Mouse (Mus musculus): Measurements from ENCODE around the gene Zfp609.
"Not testable (repeated sequence)": the region's sequence is repeated elsewhere in the genome, so short reads cannot be mapped to it uniquely, and the experiment has no call there.

Gene Zfp609

GRCm38 (mm10) chr9:65811784-65812183 lies 15.6 kb downstream of the Zfp609 start:
- DNase-seq = no peak

- DNase-seq = no peak
Observed at GRCm38 (mm10) chr9:65807818-65808217, 19.5 kb downstream of the Zfp609 start.

- DNase-seq = no peak
Observed at GRCm38 (mm10) chr9:65807251-65807650, 20.1 kb downstream of the Zfp609 start.

DNA sequence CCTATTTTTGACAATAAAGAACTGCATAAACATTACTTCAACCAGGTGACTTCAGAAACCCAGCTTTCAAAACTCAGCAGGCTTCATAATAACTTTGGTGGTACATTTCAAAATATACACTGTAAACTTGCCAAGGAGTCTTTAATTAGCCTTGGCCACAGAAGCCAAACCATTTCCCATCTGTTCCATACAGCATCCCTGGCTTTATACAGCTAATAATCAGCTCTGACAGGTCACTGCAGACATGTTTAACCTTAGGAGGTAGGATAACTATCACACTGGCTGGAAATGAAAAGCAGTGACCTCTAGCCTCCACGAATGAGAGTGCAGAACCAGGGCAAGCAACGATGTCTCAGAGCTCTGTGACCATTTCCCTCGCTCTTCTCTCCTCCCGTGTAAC lies 27.6 kb downstream of the Zfp609 start:
- DNase-seq = no peak

GRCm38 (mm10) chr9:65795651-65796050 lies 31.7 kb downstream of the Zfp609 start:
- DNase-seq = no peak

- DNase-seq = no peak
Observed at GRCm38 (mm10) chr9:65794313-65794712, 33.1 kb downstream of the Zfp609 start.

DNA sequence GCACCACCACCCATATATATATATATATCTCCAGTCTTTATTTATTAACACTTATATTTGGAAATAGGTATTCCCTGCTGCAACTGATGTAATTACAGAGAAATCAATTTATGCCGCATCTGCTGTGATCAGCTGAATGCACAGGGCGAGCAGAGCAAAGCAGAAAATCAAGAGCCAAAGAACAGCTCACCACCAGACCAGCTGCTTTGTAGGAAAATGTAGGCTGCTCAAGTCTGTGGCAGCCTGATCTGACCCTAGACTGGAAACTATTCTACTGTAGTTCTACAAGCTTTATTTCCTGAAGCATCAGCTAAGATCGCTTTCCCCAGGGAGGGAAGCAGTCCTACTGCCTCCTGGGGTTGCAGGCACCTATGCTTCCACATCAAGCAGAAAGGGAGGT lies 33.9 kb downstream of the Zfp609 start:
- DNase-seq = no peak

- DNase-seq = no peak
Observed at GRCm38 (mm10) chr9:65793086-65793485, 34.3 kb downstream of the Zfp609 start.

GRCm38 (mm10) chr9:65791846-65792245 lies 35.5 kb downstream of the Zfp609 start:
- no peak for DNase-seq

GRCm38 (mm10) chr9:65791106-65791505 lies 36.3 kb downstream of the Zfp609 start:
- DNase-seq = no peak

DNA sequence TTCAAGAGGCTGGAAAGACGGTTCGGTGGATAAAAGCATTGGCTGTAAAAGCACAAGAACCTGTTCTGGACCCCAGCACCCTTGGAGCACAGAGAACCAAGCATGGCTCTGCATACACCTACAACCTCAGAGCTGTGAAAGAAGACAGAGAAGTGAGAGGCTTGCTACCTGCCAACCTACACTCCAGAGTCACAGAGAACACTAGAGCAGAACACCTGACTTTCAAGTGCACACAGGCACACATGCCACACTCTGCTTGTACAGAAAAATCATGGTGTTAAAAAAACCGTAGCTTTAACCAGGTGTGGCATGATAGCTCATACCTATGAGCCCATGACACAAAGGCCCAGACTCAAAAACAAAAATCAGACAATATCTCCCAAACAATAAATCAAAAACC lies 37.6 kb downstream of the Zfp609 start:
- DNase-seq = no peak

DNA sequence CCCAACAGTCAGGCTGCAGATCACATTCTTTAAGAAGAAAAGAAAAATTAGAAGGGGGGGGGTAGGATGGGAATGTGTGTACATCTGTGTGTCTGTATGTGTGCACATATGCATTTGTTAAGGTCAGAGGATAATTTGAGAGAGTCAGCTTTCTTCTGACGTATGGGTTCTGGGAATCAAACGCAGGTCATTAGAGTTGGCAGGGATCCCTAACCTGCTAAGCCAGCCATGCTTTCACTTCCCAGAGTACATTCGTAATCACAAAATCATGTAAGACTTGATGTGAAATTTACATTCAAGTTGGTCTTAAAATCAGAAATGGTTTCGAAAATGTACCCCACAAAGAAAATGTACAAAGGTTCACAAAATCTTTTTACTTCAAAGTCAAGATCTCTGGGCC lies 38.8 kb downstream of the Zfp609 start:
- no peak for DNase-seq

GRCm38 (mm10) chr9:65787829-65788344 lies 39.5 kb downstream of the Zfp609 start:
- no peak for DNase-seq

DNA sequence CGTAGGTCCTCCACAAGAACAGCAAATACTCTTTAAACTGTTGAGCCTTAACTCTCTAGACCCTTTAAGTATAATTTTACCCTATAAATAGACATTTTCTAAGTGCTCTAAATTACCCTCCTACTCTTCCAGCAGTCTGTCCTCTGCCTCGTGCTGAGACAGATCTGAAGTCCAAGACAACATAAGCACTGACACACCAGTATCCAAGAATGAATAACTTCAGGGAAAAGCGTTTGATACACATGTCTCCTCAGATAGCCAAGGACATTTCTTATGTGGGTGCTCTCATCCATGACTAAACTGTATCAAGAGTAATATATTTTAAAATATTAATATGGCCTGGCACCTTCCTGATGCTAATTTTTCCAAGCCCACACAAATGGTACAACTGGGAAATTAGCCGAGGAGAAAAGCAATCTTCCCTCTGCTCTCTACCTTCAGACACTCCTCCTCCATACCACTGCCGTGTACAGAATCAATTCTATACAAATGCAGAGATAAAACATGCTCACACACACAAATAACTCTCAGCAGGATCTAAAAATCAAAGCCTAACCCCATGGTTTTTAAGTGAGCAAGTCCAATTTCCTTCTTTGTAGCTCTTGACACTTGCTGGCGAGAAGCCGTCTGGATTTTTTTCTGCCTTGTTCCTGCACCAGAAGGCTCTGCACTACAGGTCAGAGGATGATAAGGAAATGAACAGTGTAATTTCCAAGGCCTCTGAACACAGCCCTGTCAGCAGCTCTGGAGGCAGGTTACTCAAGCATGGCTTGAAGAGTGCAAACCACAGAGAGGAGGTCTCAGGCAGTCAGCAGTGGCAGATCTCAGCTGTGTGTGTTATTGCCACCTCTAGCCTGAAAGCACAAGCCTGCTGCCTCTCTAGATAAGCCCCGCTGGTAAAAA lies 40.2 kb downstream of the Zfp609 start:
- peak; percentile 57 for DNase-seq

GRCm38 (mm10) chr9:65785772-65786368 lies 41.5 kb downstream of the Zfp609 start:
- peak; percentile 73 for DNase-seq

DNA sequence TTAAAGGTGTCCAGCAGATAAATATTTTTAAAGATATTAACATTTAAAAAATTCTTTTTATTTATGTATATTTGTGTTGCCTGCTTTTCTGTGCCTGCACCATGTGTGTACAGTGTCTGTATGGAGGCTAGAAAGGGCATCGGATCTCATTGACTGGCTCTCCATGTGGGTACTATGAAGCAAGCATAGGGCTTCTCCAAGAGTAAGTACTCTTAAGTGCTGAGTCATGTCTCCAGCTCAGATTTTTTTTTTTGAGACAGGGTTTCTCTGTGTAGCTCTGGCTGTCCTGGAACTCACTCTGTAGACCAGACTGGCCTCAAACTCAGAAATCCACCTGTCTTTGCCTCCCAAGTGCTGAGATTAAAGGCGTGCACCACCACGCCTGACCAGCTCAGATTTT lies 47.7 kb downstream of the Zfp609 start:
- DNase-seq = not testable (repeated sequence)

DNA sequence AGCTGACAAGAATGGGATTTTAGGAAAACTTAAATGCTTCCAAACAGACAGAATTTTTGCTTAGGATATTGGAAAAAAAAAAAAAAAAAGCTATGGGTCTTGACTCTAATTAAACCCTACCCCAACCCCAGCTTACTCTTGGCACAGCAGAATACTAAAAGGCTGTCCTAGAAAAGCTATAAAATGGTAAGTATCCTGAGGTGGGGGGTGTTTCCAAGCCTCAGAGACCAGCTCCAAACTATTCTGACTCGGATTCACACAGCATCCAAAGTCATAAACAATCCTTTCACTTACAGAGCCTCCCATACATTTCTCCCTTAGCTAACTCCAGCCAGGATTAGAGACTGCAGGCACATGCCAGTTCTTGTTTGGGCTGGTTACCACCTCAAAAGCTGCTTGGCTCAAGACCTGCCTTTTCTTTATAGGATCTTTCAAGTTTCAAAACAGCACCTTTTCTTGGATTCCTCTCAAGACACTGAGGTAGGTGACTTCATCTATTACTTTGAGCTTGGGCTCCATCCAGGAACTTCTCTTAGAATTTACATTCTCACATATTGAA lies 50.4 kb downstream of the Zfp609 start:
- DNase-seq = no peak

DNA sequence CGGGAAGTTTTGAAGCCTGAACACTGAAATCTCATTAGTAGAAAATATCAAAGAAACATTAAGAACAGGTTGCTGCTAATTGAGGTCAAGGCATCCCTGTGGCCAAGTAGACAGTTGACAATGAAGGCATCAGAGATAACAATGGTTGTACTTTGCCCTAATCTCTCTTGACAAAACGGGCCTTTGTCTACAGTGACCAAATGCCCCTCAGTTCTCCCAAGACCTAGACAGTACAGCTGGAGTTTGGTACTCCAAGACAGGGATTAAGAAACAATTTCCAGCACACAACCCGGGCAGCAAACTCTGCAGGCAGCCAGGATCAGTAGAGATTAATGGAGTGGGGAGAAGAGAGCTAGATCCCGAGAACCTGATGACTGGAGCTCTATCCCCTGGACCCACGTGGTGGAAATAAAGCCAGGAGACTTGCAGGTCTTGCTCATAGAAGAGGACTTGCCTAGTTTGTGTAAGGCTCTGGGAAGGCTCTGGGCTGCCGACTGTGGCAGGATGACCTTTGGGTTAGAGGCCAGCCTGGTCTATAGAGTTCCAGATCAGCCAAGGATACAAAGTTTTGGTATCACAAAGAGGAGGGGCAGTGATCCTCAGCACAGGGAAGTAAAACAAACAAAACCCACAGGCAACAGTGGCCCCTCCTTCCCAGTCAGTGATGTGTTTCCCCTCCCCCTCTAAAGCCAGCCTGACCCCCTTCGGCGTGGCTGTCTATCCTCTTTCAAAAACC lies 51.1 kb downstream of the Zfp609 start:
- DNase-seq = peak; percentile 6

- no peak for DNase-seq
Observed at GRCm38 (mm10) chr9:65773783-65774182, 53.6 kb downstream of the Zfp609 start.

DNA sequence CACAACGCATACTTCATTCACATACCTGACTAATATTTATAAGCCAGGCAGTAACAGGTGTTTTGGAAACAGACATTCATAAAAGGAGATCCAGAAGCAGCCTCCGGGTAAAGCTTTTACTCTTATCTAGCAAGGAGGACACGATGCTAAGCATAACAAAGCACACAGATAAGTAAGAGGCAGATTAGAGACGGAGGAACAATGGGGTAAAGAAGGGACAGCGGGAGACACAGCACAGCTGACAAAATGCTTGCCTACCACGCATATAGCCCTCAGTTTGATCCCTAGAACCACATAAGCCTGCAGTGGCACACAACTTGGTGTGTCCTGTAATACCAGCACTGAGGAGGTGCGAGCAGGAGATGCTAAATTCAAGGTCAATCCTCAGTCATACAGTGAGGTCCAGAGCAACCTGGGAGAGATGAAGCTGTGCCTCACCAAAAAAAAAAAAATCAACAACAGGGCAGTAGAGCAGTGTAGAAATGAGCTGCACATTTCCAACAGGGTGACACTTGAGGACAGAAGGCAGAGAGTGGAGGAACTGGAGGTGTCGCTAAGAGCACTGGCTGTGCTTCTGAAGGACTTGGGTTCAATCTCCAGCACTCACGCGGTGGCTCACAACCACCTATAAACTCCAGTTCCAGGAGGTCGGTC lies 56.2 kb downstream of the Zfp609 start:
- DNase-seq = no peak

GRCm38 (mm10) chr9:65762728-65763127 lies 64.6 kb downstream of the Zfp609 start:
- no peak for DNase-seq

- no peak for DNase-seq
Observed at GRCm38 (mm10) chr9:65759992-65760391, 67.4 kb downstream of the Zfp609 start.

DNA sequence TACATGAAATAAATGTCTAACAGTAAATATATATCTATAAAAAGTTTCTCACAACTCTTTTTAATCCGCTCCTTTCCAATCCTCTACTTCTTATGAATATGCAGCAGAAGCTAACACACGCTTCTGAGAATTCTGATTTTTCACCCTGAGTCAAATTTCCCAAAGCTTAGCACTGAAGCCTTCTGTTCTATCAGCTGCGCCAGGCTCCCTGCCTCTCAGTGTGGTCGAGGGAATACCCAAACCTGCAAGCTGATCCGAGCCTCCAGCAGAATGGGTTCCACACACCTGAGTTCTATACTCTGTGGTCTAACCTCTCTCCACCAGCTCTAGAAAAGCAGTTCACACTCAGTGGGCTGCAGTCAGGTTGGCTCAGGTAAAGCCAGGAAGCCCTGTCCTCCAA lies 68.1 kb downstream of the Zfp609 start:
- DNase-seq = no peak
